Mouse (Mus musculus) hindbrain, postnatal 0 days (tissue): Measurements from ENCODE around the gene Tdrd3. TPM values are rescaled to one million over a fixed set of nuclear protein-coding genes. Genes with fewer than 3 reads are reported as not detected.

Source experiments
- ATAC-seq: fragments of 200-750 bp; cut with Nextera tagmentation; 2 replicates; pipeline ENCODE4 v1.8.0; 2017; ENCODE audit warnings: mild to moderate bottlenecking, moderate TSS enrichment, moderate library complexity
- DNase-seq: peaks from one replicate; pipeline ENCODE4 v3.0.0-alpha.2; 2015; ENCODE audit warnings: low spot score
- H3K27ac ChIP-seq: fragments of 300-500 bp; sonication (generic); 2 replicates; pipeline ENCODE4 v1.5.1; 2014; ENCODE audit warnings: mild to moderate bottlenecking
- H3K27me3 ChIP-seq: fragments of 300-500 bp; sonication (generic); 2 replicates; pipeline ENCODE4 v1.6.1; 2014; ENCODE audit warnings: low read length, mixed read lengths; ENCODE audit not compliant: insufficient read depth
- H3K36me3 ChIP-seq: fragments of 300-500 bp; sonication (generic); 2 replicates; pipeline ENCODE4 v1.6.1; 2014; ENCODE audit warnings: low read length, mixed read lengths; ENCODE audit not compliant: insufficient read depth
- H3K4me1 ChIP-seq: fragments of 300-500 bp; sonication (generic); 2 replicates; pipeline ENCODE4 v1.6.1; 2014; ENCODE audit warnings: antibody characterized with exemption, low read length, mixed read lengths; ENCODE audit not compliant: insufficient read depth
- H3K4me2 ChIP-seq: fragments of 300-500 bp; sonication (generic); 2 replicates; pipeline ENCODE4 v1.6.1; 2014; ENCODE audit warnings: low read depth, mild to moderate bottlenecking, low read length, moderate library complexity, mixed read lengths
- H3K4me3 ChIP-seq: fragments of 300-500 bp; sonication (generic); 2 replicates; pipeline ENCODE4 v1.5.1; 2014; ENCODE audit warnings: low read length
- H3K9ac ChIP-seq: fragments of 300-500 bp; sonication (generic); replicated peaks from 2 replicates; pipeline ENCODE4 v1.6.1; 2014; ENCODE audit warnings: mild to moderate bottlenecking, low read length, moderate library complexity, mixed read lengths
- H3K9me3 ChIP-seq: fragments of 300-500 bp; sonication (generic); 2 replicates; pipeline ENCODE4 v1.6.1; 2016; ENCODE audit warnings: low read length, mixed read lengths
- CTCF ChIP-seq: IDR thresholded peaks from 2 replicates; pipeline ENCODE4 v1.5.1; 2016; ENCODE audit warnings: antibody characterized with exemption, control low read depth, low read depth
- WGBS: fragments of 180-500 bp; shearing (Covaris S2); extraction: QIAGEN DNeasy Blood & Tissue Kit; methylation state at CpG from one replicate; pipeline ENCODE4 v1.1.7; 2014; 5-methylcytosine and 5-hydroxymethylcytosine counted together
- polyA plus RNA-seq: library from polyadenylated mRNA; unstranded; fragments of >200 nt; fragmentation: Nextera tagmentation; extraction: Ambion mirVana; gene quantifications from 2 replicates; pipeline ENCODE4 v1.2.1, GENCODE M21; 2015
- total RNA-seq: library from RNA; depleted of rRNA; stranded (reverse); fragments of >200 nt; gene quantifications from 2 replicates; pipeline ENCODE4 v1.2.3, GENCODE M21; 2014

Tdrd3 gene
- total and polyA plus RNA-seq, 2 experiments from 2014 or later: 26.4 to 30.6 TPM

DNA sequence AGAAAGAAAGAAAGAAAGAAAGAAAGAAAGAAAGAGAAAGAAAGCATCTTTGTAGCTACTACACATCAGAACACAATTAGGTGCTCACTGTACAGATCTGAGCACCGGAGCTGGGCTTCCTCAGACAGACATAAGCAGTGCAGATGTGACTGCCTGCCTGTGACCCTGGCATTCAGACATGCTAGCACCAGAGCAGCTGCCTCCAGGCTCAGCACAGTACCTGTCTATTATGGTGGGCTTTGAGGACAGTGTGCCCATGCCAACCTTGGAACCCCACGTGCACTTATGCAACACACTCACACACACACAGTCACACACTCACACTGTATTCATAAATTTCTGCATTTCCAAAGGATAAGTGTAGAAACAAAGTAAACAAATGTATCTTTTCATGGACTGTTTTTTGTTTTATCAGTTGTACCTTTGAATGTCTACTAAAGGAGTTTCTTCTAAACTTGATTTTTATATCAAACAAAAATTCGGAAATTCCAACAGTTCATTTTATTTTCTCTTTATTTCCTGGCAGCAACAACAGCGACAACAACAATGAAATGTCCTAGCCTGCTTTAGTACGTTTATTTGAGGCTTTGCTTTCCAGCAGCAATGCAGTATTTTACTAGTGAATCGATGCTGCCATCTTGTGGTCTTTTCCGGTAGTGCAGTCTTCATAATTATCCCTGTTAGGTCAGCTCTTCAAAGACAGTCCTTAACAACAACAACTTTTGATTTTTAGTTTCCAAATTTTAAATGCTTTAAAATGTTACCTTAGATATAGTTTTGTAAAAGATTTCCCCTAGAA, 35.4 kb downstream of the Tdrd3 start:
- Histone ChIP-seq H3K4me1 (no peaks in the 10 kb centered on the region), H3K4me3 (no peak overlapping the region), H3K9ac (no peak overlapping the region), H3K27me3 (no peaks in the 10 kb centered on the region), H3K36me3 (no peaks in the 10 kb centered on the region), H3K27ac (no peak overlapping the region), H3K4me2 (no peak overlapping the region), H3K9me3 (no peaks in the 10 kb centered on the region)
- DNase-seq (peak; percentile 92), ATAC-seq (peak; percentile 79)
- 6% methylated on average over 7 of the region's 7 CpGs for WGBS
- peak; percentile 89 for TF ChIP-seq CTCF

DNA sequence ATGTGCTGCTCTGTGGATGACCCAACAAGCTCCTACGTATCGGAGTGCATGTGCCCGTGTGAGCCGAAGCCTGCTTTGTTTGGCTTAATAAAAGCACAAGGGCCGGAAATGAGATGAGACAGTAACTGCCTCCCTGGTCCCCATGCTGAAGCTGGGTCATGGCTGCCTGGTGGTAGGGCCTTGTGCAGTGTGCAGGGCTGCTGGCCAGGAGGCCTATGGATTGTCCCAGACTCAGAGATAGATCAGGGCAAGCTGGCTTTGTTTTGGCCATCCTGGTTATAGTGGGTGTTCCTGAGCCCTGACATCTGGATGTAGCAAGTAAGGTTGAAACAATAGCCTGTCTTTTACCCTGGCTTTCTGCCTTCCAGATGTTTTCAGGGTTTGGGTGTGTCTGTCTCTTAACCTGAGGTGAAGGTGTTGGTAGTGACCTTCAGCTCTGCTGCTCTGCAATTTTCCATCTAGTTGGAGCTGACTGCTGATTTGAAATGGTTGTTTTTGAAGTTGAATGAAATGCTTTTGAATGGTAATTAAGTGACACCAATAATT, 39.3 kb downstream of the Tdrd3 start:
- ATAC-seq (no peak), DNase-seq (no peak)
- Histone ChIP-seq H3K9ac (no peak overlapping the region), H3K9me3 (no peaks in the 10 kb centered on the region), H3K27ac (no peak overlapping the region), H3K4me1 (no peaks in the 10 kb centered on the region), H3K36me3 (no peaks in the 10 kb centered on the region), H3K4me2 (no peak overlapping the region), H3K27me3 (no peaks in the 10 kb centered on the region), H3K4me3 (no peak overlapping the region)
- no peak for TF ChIP-seq CTCF
- 70% methylated on average over 5 of the region's 5 CpGs for WGBS

- no peak for ATAC-seq
- Histone ChIP-seq H3K27ac (no peak overlapping the region), H3K4me1 (no peaks in the 10 kb centered on the region), H3K36me3 (no peaks in the 10 kb centered on the region), H3K4me2 (no peak overlapping the region), H3K9me3 (no peaks in the 10 kb centered on the region), H3K4me3 (no peak overlapping the region), H3K9ac (no peak overlapping the region), H3K27me3 (no peaks in the 10 kb centered on the region)
- TF ChIP-seq CTCF: peak; percentile 49
- WGBS: 97% methylated on average over 1 of the region's 1 CpGs
- peak; percentile 16 for DNase-seq
Measured at GRCm38 (mm10) chr14:87459777-87460176, 43.3 kb downstream of the Tdrd3 start.

DNA sequence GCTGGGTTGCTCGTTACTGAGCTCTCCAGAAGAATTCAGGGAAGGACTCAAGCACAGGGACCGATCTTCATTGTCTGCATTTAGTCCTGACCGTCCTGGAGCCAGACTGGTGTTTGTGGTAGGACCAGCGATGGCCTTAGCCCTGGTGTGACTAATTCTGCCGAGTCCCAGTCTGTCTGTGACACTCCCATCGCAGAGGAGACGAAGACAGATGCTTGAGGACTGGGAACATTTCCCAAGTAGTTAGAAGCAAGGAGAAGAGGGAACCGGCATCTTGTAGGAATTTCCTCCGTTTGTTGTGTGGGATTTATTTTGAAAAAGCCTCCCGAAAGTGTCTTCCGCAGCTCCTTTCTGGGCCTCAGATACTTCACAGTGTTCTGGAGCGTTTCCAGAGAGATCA, 45.1 kb downstream of the Tdrd3 start:
- no peaks in the 10 kb centered on the region for H3K36me3 ChIP-seq
- H3K27me3 ChIP-seq: no peaks in the 10 kb centered on the region
- DNase-seq (no peak), ATAC-seq (no peak)
- WGBS: 66% methylated on average over 12 of the region's 12 CpGs
- no peaks in the 10 kb centered on the region for H3K4me1 ChIP-seq
- no peak overlapping the region for H3K27ac ChIP-seq
- no peaks in the 10 kb centered on the region for H3K9me3 ChIP-seq
- H3K9ac ChIP-seq: no peak overlapping the region
- no peak for TF ChIP-seq CTCF
- no peak overlapping the region for H3K4me3 ChIP-seq
- H3K4me2 ChIP-seq: no peak overlapping the region

DNA sequence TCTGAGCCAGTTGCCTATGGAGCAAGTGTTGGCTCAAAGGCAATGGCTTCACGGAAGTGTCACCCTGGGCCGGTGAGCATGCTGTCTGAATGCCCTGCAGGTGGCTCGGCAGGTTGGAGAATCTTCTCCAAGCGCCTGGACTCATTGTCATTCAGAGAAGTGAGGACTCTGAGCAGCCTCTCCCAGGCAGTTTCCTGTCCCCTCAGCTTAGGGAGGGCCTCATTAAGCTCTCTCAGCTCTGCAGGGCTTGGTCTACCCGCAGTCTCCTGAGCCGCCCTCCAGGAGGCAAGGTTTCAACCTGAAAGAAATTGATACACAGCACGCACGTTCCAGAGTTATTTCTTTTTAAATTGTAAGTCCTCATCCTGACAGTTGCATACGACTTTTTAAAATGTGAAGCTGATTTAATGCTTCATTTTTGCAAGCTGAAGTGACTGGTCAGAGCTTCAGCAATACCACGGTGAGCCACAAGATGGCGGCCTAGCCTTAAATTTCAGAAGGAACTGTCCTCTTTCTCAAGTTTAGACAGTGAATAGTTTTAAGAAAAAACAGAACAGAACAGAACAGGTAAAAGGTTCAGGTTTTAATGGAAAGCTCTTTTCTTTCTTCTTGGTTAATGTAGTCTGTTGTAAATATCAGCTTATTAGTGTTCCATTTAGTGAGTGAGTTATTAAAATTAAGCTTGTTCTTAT, 47.7 kb downstream of the Tdrd3 start:
- Histone ChIP-seq H3K4me2 (no peak overlapping the region), H3K9me3 (no peaks in the 10 kb centered on the region), H3K4me1 (no peaks in the 10 kb centered on the region), H3K36me3 (no peaks in the 10 kb centered on the region), H3K27me3 (no peaks in the 10 kb centered on the region), H3K4me3 (no peak overlapping the region), H3K27ac (no peak overlapping the region), H3K9ac (no peak overlapping the region)
- peak; percentile 90 for DNase-seq
- 18% methylated on average over 11 of the region's 11 CpGs for whole genome bisulfite sequencing
- peak; percentile 72 for ATAC-seq
- peak; percentile 85 for TF ChIP-seq CTCF

DNA sequence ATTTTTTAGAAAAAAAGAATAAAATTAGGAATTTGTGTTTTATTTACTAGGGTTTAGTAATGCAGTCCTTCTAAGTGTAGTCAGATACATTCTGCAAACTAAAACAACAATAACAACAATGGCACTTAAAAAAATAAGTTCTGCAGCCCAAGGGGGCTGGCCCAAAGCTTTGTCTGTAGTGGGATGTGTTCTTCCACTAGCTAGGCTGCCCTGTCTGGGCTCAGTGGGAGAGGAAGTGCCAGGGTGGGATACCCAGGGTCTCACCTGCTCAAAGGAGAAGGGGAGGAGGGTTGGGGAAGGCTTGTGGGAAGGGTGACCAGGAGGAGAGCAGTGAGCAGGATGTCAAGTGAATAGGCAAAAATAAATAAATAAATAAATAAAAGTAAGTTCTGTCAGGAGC, 48.2 kb downstream of the Tdrd3 start:
- no peak for TF ChIP-seq CTCF
- H3K9ac ChIP-seq: no peak overlapping the region

More for the DNA sequence above, 48.2 kb downstream of the Tdrd3 start:
- ATAC-seq (0 out of 2 replicates have a peak, but pooled peaks have one; percentile 37), DNase-seq (no peak)
- H3K9me3 ChIP-seq: no peaks in the 10 kb centered on the region
- H3K4me3 ChIP-seq: no peak overlapping the region
- no peaks in the 10 kb centered on the region for H3K27me3 ChIP-seq
- H3K36me3 ChIP-seq: no peaks in the 10 kb centered on the region
- H3K4me1 ChIP-seq: no peaks in the 10 kb centered on the region
- no peak overlapping the region for H3K4me2 ChIP-seq
- H3K27ac ChIP-seq: no peak overlapping the region
